Mouse (Mus musculus) left cerebral cortex, postnatal 36 days (tissue): ENCODE results near the gene Tmed2. TPM values are rescaled to one million over a fixed set of nuclear protein-coding genes. Genes with fewer than 3 reads are reported as not detected.
"Not testable (repeated sequence)": the region's sequence is repeated elsewhere in the genome, so short reads cannot be mapped to it uniquely, and the experiment has no call there.

Experiments used
- DNase-seq, 2 experiments: peaks; one replicate each; pipeline ENCODE4 v3.0.0; 2021 to 2022; ENCODE audit warnings: low spot score in 2 of 2, mixed read lengths in 1 of 2
- intact Hi-C: fragments of 180-260 bp; cut with DNase I; formaldehyde crosslinking; loops from one replicate; pipeline ENCODE4 v1.15.1; 2025
- total RNA-seq, 2 experiments: library from RNA; stranded (reverse); gene quantifications; 2 replicates each; pipeline ENCODE4 v1.2.3; 2021

Gene Tmed2
- total RNA-seq = 10 to 100 TPM; 97.9 to 98.5 TPM

- peak; percentile 97 to 99 for DNase-seq
- intact Hi-C loops = no loop called here
These were observed at the start of gene Tmed2 for GRCm38 (mm10) chr5:124540383-124540786. Gene Tmed2, plus strand, starts transcription at chr5:124540695.

DNA sequence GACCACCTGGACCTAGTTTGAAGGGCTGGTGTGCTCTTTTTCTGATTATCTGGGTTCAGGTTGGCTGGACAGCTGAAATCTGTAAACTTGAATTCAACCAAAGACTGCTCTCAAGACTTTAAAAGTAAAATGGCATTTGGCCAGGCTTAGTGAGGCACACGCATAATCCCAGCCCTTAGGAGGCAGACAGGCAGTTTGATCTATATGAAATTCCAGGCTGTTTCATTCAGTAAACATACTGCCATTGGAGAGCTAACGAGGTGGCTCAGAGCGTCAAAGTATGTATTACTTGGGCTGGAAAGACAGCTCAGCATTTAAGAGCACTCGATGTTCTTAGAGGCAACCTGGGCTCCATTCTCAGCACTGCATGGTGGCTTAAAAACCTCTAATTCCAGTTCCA, 48.8 kb upstream of the Tmed2 start:
- DNase-seq = no peak
- intact Hi-C loops = no loop called here

DNA sequence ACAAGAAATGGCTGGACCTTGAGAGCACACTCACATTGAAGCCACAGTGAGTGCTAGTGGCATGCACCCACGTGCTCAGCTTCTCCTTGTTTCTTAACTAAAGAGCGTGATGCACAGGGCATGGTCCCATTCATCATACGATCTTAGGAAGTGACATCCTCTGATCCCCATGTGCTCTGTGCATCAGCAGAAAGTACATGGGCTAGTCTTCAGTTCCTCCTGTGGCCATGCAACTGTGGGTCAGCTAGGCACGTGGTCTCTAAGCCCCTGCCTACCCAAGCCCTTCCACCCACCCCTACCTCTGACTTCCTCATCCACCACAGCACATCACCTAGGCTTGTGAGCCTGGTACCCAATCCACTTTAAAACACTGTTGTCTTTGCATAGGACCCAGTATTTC, 47.9 kb upstream of the Tmed2 start:
- intact Hi-C loops = no loop called here
- no peak for DNase-seq

GRCm38 (mm10) chr5:124493455-124493854, 47.0 kb upstream of the Tmed2 start:
- DNase-seq = no peak
- intact Hi-C loops = no loop called here

- intact Hi-C loops = no loop called here
- no peak for DNase-seq
These were observed 44.9 kb upstream of the Tmed2 start for GRCm38 (mm10) chr5:124495547-124495946.

GRCm38 (mm10) chr5:124496614-124497514, 43.6 kb upstream of the Tmed2 start:
- intact Hi-C loops = no loop called here
- DNase-seq = no peak

- intact Hi-C loops = no loop called here
- DNase-seq = peak in 1 of 2 experiments; percentile 31
These were observed 42.1 kb upstream of the Tmed2 start for GRCm38 (mm10) chr5:124498221-124498876.

- intact Hi-C loops = no loop called here
- no peak for DNase-seq
These were observed 41.5 kb upstream of the Tmed2 start for GRCm38 (mm10) chr5:124499001-124499400.

- DNase-seq, intact Hi-C loops: not testable (repeated sequence)
These were observed 40.5 kb upstream of the Tmed2 start for GRCm38 (mm10) chr5:124500037-124500436.

DNA sequence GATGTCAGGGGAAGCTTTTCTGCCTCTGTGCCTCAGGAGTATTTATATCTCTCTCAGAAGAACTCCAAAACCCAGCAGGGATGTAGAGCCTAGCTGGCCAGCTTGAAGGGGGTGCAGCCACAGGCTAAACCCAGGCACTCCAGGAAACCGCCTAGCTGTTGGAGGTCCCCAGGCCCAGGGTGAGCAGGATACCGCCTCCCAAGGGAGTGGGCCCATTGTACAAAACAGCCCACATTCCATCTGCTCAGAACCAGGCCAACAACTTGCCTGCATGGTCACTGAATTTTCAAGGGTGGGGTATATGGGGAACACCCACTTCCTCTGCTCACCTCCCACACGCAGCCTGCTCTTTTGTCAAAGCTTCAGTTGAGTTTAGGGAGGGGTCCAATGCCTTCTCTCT, 39.9 kb upstream of the Tmed2 start:
- DNase-seq = peak; percentile 64 to 78
- intact Hi-C loops = no loop called here

GRCm38 (mm10) chr5:124501541-124501940, 39.0 kb upstream of the Tmed2 start:
- intact Hi-C loops = no loop called here
- DNase-seq = peak in 1 of 2 experiments; percentile 54

DNA sequence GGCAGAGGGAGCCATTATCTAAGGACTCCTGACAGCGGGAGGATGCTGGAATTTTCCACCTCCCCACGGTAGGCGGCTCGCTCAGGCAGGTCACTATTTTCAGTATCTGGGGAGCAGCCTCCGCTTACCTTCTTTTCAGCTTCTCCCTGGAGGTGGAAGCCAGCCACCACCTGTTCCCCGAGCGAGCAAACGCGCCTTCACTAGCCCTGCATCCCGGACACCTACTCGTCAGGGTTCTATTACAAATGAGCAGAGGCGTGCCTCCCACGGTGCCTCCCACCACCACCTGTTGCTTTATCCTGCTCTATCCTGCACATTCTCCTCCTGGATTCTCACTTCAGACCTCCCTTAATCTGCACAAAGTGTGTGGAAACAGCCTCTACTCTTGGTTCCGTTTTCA, 36.8 kb upstream of the Tmed2 start:
- intact Hi-C loops = loop anchor here (1.0 kb wide), 1 partner anchor 15 kb away; no protein-coding TSS in a partner anchor

DNA sequence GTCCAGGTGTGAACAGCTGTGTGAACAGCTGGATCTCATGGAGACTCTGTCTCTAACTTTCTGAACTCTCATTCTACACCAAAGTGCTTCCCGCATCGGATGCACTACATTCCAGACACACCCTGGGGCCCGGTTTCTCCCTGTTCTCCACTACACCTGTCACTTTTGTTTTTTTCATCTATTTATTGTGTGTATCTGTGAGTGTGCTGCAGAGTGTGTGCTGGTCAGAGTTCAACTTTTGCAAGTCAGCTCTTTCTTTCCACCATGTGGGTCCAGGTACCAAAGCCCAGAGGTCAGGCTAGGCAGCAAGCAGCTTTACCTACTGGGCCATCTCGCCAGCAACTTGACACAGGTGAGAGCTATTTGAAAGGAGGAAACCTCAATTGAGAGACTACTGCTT, 35.3 kb upstream of the Tmed2 start:
- DNase-seq = no peak
- intact Hi-C loops = no loop called here

More for the DNA sequence above, 36.8 kb upstream of the Tmed2 start:
- DNase-seq = peak; percentile 89 to 92

DNA sequence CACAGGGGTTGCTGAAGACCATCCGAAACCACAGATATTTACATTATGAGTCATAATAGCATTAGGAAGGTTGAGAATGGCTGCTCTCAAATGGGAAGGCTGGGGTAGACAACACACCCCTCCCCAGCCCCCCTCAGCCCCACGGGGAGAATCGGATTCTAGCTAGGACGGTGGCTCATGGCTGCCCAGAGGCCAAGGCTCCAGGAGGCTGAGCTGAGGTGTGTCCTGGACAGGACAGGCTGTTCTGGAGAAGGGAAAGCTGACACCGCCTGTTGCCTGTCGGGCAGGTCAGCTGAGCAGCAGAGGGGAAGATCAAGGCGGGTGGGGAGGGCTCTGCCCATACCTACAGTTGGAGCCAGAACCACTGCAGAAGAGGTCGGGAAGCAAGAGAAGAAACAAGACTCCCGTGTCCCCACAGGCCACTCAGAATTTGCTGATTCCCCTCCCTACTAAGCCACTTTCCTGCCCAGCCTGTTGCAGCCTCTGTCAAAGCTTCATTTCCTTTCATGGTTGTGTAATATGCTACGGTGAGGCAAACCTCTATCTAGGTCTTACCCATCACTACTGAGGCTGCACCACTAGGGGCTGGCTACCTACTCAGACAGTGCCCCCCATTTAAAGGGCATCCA, 33.6 kb upstream of the Tmed2 start:
- DNase-seq = no peak
- intact Hi-C loops = no loop called here

- intact Hi-C loops = no loop called here
- DNase-seq = no peak
These were observed 31.3 kb upstream of the Tmed2 start for GRCm38 (mm10) chr5:124509200-124509599.

- no peak for DNase-seq
- intact Hi-C loops = no loop called here
These were observed 30.7 kb upstream of the Tmed2 start for GRCm38 (mm10) chr5:124509742-124510237.

DNA sequence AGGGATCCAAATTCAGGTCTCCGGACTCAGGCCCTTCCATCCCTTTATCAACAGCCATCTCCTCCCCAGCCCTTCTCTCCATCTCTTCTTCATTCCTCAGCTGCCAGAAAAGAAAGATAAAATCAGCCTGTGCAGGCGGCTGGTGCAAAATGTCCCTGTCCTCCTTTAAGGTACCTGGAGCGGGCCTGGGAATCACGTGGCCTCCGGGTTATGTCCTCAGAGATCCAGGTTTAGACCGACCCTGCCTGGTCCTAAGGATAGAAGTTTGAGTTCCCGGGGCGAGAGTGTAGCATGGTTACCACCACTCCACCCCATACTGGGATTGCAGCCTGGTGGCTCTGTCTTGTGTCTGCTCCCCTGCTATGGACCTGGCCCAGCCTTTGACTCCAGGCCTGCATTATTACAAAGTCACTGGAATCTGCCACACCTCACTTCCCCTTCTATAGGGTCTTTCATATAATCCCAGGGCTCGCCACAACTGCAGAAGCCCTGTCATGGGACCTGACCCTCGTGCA, 29.9 kb upstream of the Tmed2 start:
- intact Hi-C loops = no loop called here
- no peak for DNase-seq

DNA sequence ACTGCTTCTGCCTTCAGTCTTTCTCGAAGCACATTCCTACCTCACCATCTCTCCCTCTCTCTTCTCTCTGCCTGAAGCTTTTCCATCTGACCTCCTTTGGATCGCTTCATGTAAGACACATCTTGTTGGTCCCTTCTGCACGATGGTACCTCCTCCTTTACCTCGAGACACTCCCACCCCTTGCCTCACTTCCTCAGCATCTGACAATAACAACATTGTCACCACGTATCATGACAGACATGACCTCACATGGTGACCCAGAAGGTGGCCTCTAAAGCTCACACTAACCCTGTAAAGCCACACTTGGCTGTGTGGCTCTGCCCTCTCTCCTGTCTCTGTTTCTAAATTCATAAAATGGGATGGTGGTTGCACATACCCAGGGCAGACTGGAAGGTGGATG, 24.7 kb upstream of the Tmed2 start:
- DNase-seq = no peak
- intact Hi-C loops = no loop called here

- DNase-seq = peak; percentile 82 to 89
- intact Hi-C loops = loop anchor here (1.0 kb wide), 1 partner anchor 15 kb away; no protein-coding TSS in a partner anchor
These were observed 21.8 kb upstream of the Tmed2 start for GRCm38 (mm10) chr5:124518648-124519047.

GRCm38 (mm10) chr5:124521588-124521987, 18.9 kb upstream of the Tmed2 start:
- intact Hi-C loops = no loop called here
- DNase-seq = no peak
